Comparison of ENCODE assay signal across 18 mouse cellular contexts in genomic region chr4:156216196-156216595, GRCm38 (mm10). TPM values are rescaled to one million over a fixed set of nuclear protein-coding genes. Genes with fewer than 3 reads are reported as not detected.
"Had no signal": no experiment of that assay in that cellular context is flagged by ENCODE, and none has a peak within 500 bp of the region (broad histone marks: within the 10 kb centered on the region; RNA-seq: fewer than 3 reads in every experiment).

No protein-coding gene starts in this region.

- H3K9ac ChIP-seq: limb, embryonic 12.5 days; liver, embryonic 13.5 days; liver, postnatal 0 days; lung, embryonic 15.5 days; midbrain, embryonic 15.5 days; neural tube, embryonic 12.5 days; stomach, embryonic 15.5 days had no signal

- H3K4me2 ChIP-seq: limb, embryonic 12.5 days; liver, embryonic 13.5 days; lung, embryonic 15.5 days; midbrain, embryonic 11.5 days; midbrain, embryonic 15.5 days; neural tube, embryonic 12.5 days; stomach, embryonic 15.5 days had no signal

- H3K4me3 ChIP-seq: layer of hippocampus, adult 2 months; limb, embryonic 12.5 days; liver, embryonic 13.5 days; lung, embryonic 15.5 days; megakaryocyte, embryonic 14.5 days; midbrain, embryonic 15.5 days; neural tube, embryonic 12.5 days; stomach, embryonic 15.5 days had no signal

- H3K27me3 ChIP-seq: limb, embryonic 12.5 days; lung, embryonic 15.5 days; midbrain, embryonic 15.5 days; neural tube, embryonic 12.5 days; stomach, embryonic 15.5 days had no signal

- DNase-seq: liver; liver, embryonic 13.5 days; liver, postnatal 0 days; retina, postnatal 1 day; right cerebral cortex, postnatal 4 days; thymus, adult 2 months; thymus, postnatal 25 days had no signal

- H3K9me3 ChIP-seq: limb, embryonic 12.5 days; liver, embryonic 13.5 days; lung, embryonic 15.5 days; megakaryocyte, embryonic 14.5 days; midbrain, embryonic 15.5 days; neural tube, embryonic 12.5 days; stomach, embryonic 15.5 days had no signal

- H3K36me3 ChIP-seq: limb, embryonic 12.5 days; liver, embryonic 13.5 days; lung, embryonic 15.5 days; midbrain, embryonic 15.5 days; stomach, embryonic 15.5 days had no signal

- ATAC-seq: liver, postnatal 0 days; midbrain, embryonic 15.5 days had no signal

- H3K27ac ChIP-seq: layer of hippocampus, adult 2 months; limb, embryonic 12.5 days; liver, embryonic 13.5 days; lung, embryonic 15.5 days; macrophage; midbrain, embryonic 15.5 days; neural tube, embryonic 12.5 days; stomach, embryonic 15.5 days had no signal

- H3K4me1 ChIP-seq: limb, embryonic 12.5 days; liver, embryonic 13.5 days; lung, embryonic 15.5 days; megakaryocyte, embryonic 14.5 days; midbrain, embryonic 15.5 days; neural tube, embryonic 12.5 days; stomach, embryonic 15.5 days had no signal

RNA-seq across cellular contexts. Expression of gene Perm1, which starts 0.5 kb away (rescaled TPM):
- polyA plus RNA-seq: liver, embryonic 13.5 days; testis, adult 2 months had no signal

RNA-seq across cellular contexts. Expression of gene Isg15, which starts 15.6 kb away (rescaled TPM):
- total RNA-seq: layer of hippocampus, postnatal 10 days had no signal
